Mouse (Mus musculus) mouse trophoblast stem cell (cell line): Measurements from ENCODE around the gene Ttf1.

Experiments
- in situ Hi-C, 2 experiments: fragments of 300-500 bp; cut with MseI, MboI; formaldehyde crosslinking; loops; 2 replicates in 1 of 2; 3 replicates in 1 of 2; pipeline ENCODE4 v1.15.1; 2025

The Ttf1 gene

GRCm38 (mm10) chr2:29060135-29060597 lies at the start of gene Ttf1:
Gene Ttf1, plus strand, starts transcription at chr2:29060262.
- in situ Hi-C loops = no loop called here

- in situ Hi-C loops = no loop called here
Measured at GRCm38 (mm10) chr2:29012523-29012922, 47.5 kb upstream of the Ttf1 start.

GRCm38 (mm10) chr2:29016599-29017587 lies 43.2 kb upstream of the Ttf1 start:
- in situ Hi-C loops = no loop called here

- in situ Hi-C loops = no loop called here
Measured at GRCm38 (mm10) chr2:29018680-29019079, 41.4 kb upstream of the Ttf1 start.

- in situ Hi-C loops = no loop called here
Measured at GRCm38 (mm10) chr2:29021025-29021424, 39.0 kb upstream of the Ttf1 start.

- in situ Hi-C loops = no loop called here
Measured at GRCm38 (mm10) chr2:29023001-29023400, 37.1 kb upstream of the Ttf1 start.

GRCm38 (mm10) chr2:29025284-29025683 lies 34.8 kb upstream of the Ttf1 start:
- in situ Hi-C loops = loop anchor here in 1 of 2 experiments (25.0 kb wide), 1 partner anchor 263 kb away; no protein-coding TSS in a partner anchor

GRCm38 (mm10) chr2:29030048-29030734 lies 29.9 kb upstream of the Ttf1 start:
- in situ Hi-C loops = loop anchor here in 1 of 2 experiments (25.0 kb wide), 1 partner anchor 268 kb away; no protein-coding TSS in a partner anchor

GRCm38 (mm10) chr2:29031951-29032350 lies 28.1 kb upstream of the Ttf1 start:
- in situ Hi-C loops = loop anchor here in 1 of 2 experiments (25.0 kb wide), 1 partner anchor 270 kb away; no protein-coding TSS in a partner anchor

- in situ Hi-C loops = loop anchor here in 1 of 2 experiments (25.0 kb wide), 1 partner anchor 273 kb away; no protein-coding TSS in a partner anchor
Measured at GRCm38 (mm10) chr2:29034542-29035475, 25.3 kb upstream of the Ttf1 start.

- in situ Hi-C loops = loop anchor here in 1 of 2 experiments (25.0 kb wide), 1 partner anchor 273 kb away; no protein-coding TSS in a partner anchor
Measured at GRCm38 (mm10) chr2:29035698-29036097, 24.4 kb upstream of the Ttf1 start.

- in situ Hi-C loops = loop anchor here in 1 of 2 experiments (25.0 kb wide), 1 partner anchor 277 kb away; no protein-coding TSS in a partner anchor
Measured at GRCm38 (mm10) chr2:29039741-29040140, 20.3 kb upstream of the Ttf1 start.

- in situ Hi-C loops = loop anchor here in 1 of 2 experiments (25.0 kb wide), 1 partner anchor 279 kb away; no protein-coding TSS in a partner anchor
Measured at GRCm38 (mm10) chr2:29040594-29041476, 19.2 kb upstream of the Ttf1 start.

GRCm38 (mm10) chr2:29041477-29041768 lies 18.6 kb upstream of the Ttf1 start:
- in situ Hi-C loops = loop anchor here in 1 of 2 experiments (25.0 kb wide), 1 partner anchor 279 kb away; no protein-coding TSS in a partner anchor

GRCm38 (mm10) chr2:29042124-29042523 lies 17.9 kb upstream of the Ttf1 start:
- in situ Hi-C loops = loop anchor here in 1 of 2 experiments (25.0 kb wide), 1 partner anchor 280 kb away; no protein-coding TSS in a partner anchor

- in situ Hi-C loops = loop anchor here in 1 of 2 experiments (25.0 kb wide), 1 partner anchor 284 kb away; no protein-coding TSS in a partner anchor
Measured at GRCm38 (mm10) chr2:29046151-29046550, 13.9 kb upstream of the Ttf1 start.

GRCm38 (mm10) chr2:29051932-29052331 lies 8.1 kb upstream of the Ttf1 start:
- in situ Hi-C loops = loop anchor here (5.0 kb wide), 3 partner anchors 125 to 295 kb away; no protein-coding TSS in a partner anchor

- in situ Hi-C loops = loop anchor here (5.0 kb wide), 3 partner anchors 126 to 296 kb away; no protein-coding TSS in a partner anchor
Measured at GRCm38 (mm10) chr2:29052943-29053454, 7.1 kb upstream of the Ttf1 start.
